Mouse (Mus musculus) liver, embryonic 14.5 days (tissue): ENCODE measurements around the gene Tbx5. TPM values are rescaled to one million over a fixed set of nuclear protein-coding genes. Genes with fewer than 3 reads are reported as not detected.

Experiments used
- ATAC-seq: fragments of 200-750 bp; cut with Nextera tagmentation; 2 replicates; pipeline ENCODE4 v1.8.0; 2017; ENCODE audit warnings: moderate number of reproducible peaks, mild to moderate bottlenecking, moderate library complexity; ENCODE audit not compliant: insufficient read depth
- DNase-seq, 3 experiments: peaks; one replicate each; pipeline ENCODE4 v3.0.0-alpha.2; 2012 to 2013; ENCODE audit warnings: low read depth in 3 of 3, low spot score in 3 of 3
- H3K27ac ChIP-seq: fragments of 300-500 bp; sonication (generic); 2 replicates; pipeline ENCODE4 v1.5.1; 2014; ENCODE audit warnings: moderate library complexity, mild to moderate bottlenecking, control low read depth, inconsistent platforms
- H3K27me3 ChIP-seq: fragments of 300-500 bp; sonication (generic); 2 replicates; pipeline ENCODE4 v1.6.1; 2014; ENCODE audit warnings: mild to moderate bottlenecking, low read length, moderate library complexity; ENCODE audit not compliant: control insufficient read depth, insufficient read depth
- H3K36me3 ChIP-seq: fragments of 300-500 bp; sonication (generic); replicated peaks from 2 replicates; pipeline ENCODE4 v1.6.1; 2014; ENCODE audit warnings: low read depth; ENCODE audit not compliant: control insufficient read depth, insufficient read depth
- H3K4me1 ChIP-seq, 2 experiments: fragments of 200-500 bp in 1 of 2; fragments of 300-500 bp in 1 of 2; sonication (generic) in 1 of 2; replicated peaks; 2 replicates each; pipeline ENCODE4 v1.6.1; 2012 to 2014; ENCODE audit warnings: antibody characterized with exemption in 1 of 2, inconsistent platforms in 1 of 2, low read length in 1 of 2; ENCODE audit not compliant: control insufficient read depth in 2 of 2, insufficient read depth in 2 of 2
- H3K4me2 ChIP-seq: fragments of 300-500 bp; sonication (generic); 2 replicates; pipeline ENCODE4 v1.6.1; 2014; ENCODE audit warnings: low read depth, mild to moderate bottlenecking, control low read depth, moderate library complexity
- H3K4me3 ChIP-seq, 2 experiments: fragments of 200-500 bp in 1 of 2; fragments of 300-500 bp in 1 of 2; sonication (generic) in 1 of 2; 2 replicates each; pipeline ENCODE4 v1.5.1; 2012 to 2014; ENCODE audit warnings: low read depth in 2 of 2, low read length in 2 of 2, mild to moderate bottlenecking in 2 of 2, control low read depth in 1 of 2, inconsistent platforms in 1 of 2, moderate library complexity in 1 of 2; ENCODE audit not compliant: insufficient read depth in 1 of 2
- H3K9ac ChIP-seq: fragments of 300-500 bp; sonication (generic); replicated peaks from 2 replicates; pipeline ENCODE4 v1.6.1; 2014; ENCODE audit warnings: mild to moderate bottlenecking, control low read depth, moderate library complexity
- H3K9me3 ChIP-seq: fragments of 300-500 bp; sonication (generic); 2 replicates; pipeline ENCODE4 v1.6.1; 2016; ENCODE audit warnings: low read length, mixed read lengths; ENCODE audit not compliant: control insufficient read depth
- CTCF ChIP-seq: IDR thresholded peaks from 2 replicates; pipeline ENCODE4 v1.5.1; 2016; ENCODE audit warnings: antibody characterized with exemption, low read depth, control low read depth
- EP300 ChIP-seq: IDR thresholded peaks from 2 replicates; pipeline ENCODE4 v1.6.1; 2016; ENCODE audit warnings: antibody characterized with exemption, low read depth
- WGBS: fragments of 180-500 bp; shearing (Covaris S2); extraction: QIAGEN DNeasy Blood & Tissue Kit; methylation state at CpG from one replicate; pipeline ENCODE4 v1.1.7; 2014; ENCODE audit not compliant: insufficient replicate concordance; 5-methylcytosine and 5-hydroxymethylcytosine counted together
- polyA plus RNA-seq, 2 experiments: library from polyadenylated mRNA; depleted of rRNA in 1 of 2; stranded (reverse) in 1 of 2; unstranded in 1 of 2; fragments of >200 nt; fragmentation: Nextera tagmentation in 1 of 2; extraction: Ambion mirVana in 1 of 2; gene quantifications; 2 replicates each; pipeline versions ENCODE4 v1.2.1 to v1.2.3; 2012 to 2014

Gene Tbx5
- polyA plus RNA-seq (2012; rRNA removed) (0.01 TPM in 1 of 2 replicates, not detected in the other), polyA plus RNA-seq (2014; fragmentation: Nextera tagmentation; extraction: Ambion mirVana) (0.03 TPM in 1 of 2 replicates, not detected in the other)

- no peak for ATAC-seq
- Histone ChIP-seq H3K4me2 (peak within 1 kb of the TSS; percentile 38), H3K4me3 (no peak within 1 kb of the TSS; a peak in 1 of 4 replicates), H3K36me3 (no peaks in the 10 kb centered on the region), H3K9me3 (no peaks in the 10 kb centered on the region), H3K27me3 (peaks cover 80% of the 10 kb centered on the region), H3K9ac (no peak within 1 kb of the TSS), H3K27ac (no peak within 1 kb of the TSS), H3K4me1 (no peaks in the 10 kb centered on the region)
- 5% methylated on average over 16 of the region's 16 CpGs for WGBS
- TF ChIP-seq EP300 (no peak), CTCF (no peak)
- DNase-seq = no peak
These were observed at the start of gene Tbx5 for GRCm38 (mm10) chr5:119832479-119832796. Gene Tbx5, plus strand, starts transcription at chr5:119832668.

GRCm38 (mm10) chr5:119785959-119786358 lies 46.5 kb upstream of the Tbx5 start:
- Histone ChIP-seq H3K4me1 (no peaks in the 10 kb centered on the region), H3K27ac (no peak overlapping the region), H3K4me3 (no peak overlapping the region), H3K36me3 (no peaks in the 10 kb centered on the region), H3K9ac (no peak overlapping the region), H3K9me3 (no peaks in the 10 kb centered on the region), H3K4me2 (no peak overlapping the region), H3K27me3 (no peaks in the 10 kb centered on the region)
- TF ChIP-seq EP300 (no peak), CTCF (peak; percentile 35; the same call in 1 of the 2 replicates)
- ATAC-seq (no peak), DNase-seq (no peak)
- 71% methylated on average over 7 of the region's 7 CpGs for WGBS

GRCm38 (mm10) chr5:119791664-119792063 lies 40.8 kb upstream of the Tbx5 start:
- WGBS = 44% methylated on average over 5 of the region's 5 CpGs
- Histone ChIP-seq H3K9me3 (no peaks in the 10 kb centered on the region), H3K27me3 (peaks cover 19% of the 10 kb centered on the region), H3K4me1 (no peaks in the 10 kb centered on the region), H3K36me3 (no peaks in the 10 kb centered on the region), H3K4me3 (no peak overlapping the region), H3K4me2 (no peak overlapping the region), H3K9ac (no peak overlapping the region), H3K27ac (no peak overlapping the region)
- TF ChIP-seq CTCF (no peak), EP300 (no peak)
- ATAC-seq (no peak), DNase-seq (no peak)

- no peak overlapping the region for H3K9ac ChIP-seq
- WGBS = 5% methylated on average over 4 of the region's 4 CpGs
- no peaks in the 10 kb centered on the region for H3K9me3 ChIP-seq
- no peak overlapping the region for H3K4me2 ChIP-seq
- no peaks in the 10 kb centered on the region for H3K4me1 ChIP-seq
- no peak overlapping the region for H3K4me3 ChIP-seq
- no peak for TF ChIP-seq CTCF
- TF ChIP-seq EP300 = no peak
- H3K27me3 ChIP-seq = peaks cover 40% of the 10 kb centered on the region
- H3K27ac ChIP-seq = no peak overlapping the region
- H3K36me3 ChIP-seq = no peaks in the 10 kb centered on the region
- no peak for DNase-seq
- no peak for ATAC-seq
These were observed 38.5 kb upstream of the Tbx5 start for GRCm38 (mm10) chr5:119793972-119794371.

GRCm38 (mm10) chr5:119795376-119795775 lies 37.1 kb upstream of the Tbx5 start:
- TF ChIP-seq EP300 (no peak), CTCF (no peak)
- Histone ChIP-seq H3K4me3 (no peak overlapping the region), H3K9ac (no peak overlapping the region), H3K36me3 (no peaks in the 10 kb centered on the region), H3K9me3 (no peaks in the 10 kb centered on the region), H3K27me3 (peaks cover 52% of the 10 kb centered on the region), H3K4me1 (no peaks in the 10 kb centered on the region), H3K27ac (no peak overlapping the region), H3K4me2 (no peak overlapping the region)
- WGBS = under 1% methylated on average over 6 of the region's 6 CpGs
- ATAC-seq (no peak), DNase-seq (no peak)
